Mouse (Mus musculus): ENCODE measurements around the gene Prr12.

DNA sequence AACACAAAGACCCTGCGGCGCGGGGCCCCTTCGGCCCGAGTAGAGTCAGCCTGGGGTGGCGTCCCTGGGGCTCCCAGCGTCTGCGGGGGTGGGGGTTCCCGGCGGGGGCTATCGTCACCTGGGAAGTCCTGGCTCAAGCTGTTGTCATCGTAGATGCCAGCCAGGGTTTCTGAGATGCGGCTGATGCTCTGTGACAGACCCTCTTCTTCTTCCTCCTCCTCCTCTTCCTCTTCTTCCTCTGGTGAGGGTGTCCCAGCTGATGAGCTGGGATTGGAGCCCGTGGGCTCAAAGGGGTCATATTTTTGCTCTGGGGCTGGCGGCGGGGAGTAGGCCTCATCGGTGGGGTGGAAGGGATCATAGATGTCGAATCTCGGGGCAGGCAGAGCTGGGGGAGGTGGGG is 44.3 kb downstream of the Prr12 start:
- no peak for TF ChIP-seq CTCF (IDR thresholded peaks at IDR 0.05; ENCODE audit: low read depth, low read length)
- TF ChIP-seq GATA1 (IDR thresholded peaks at IDR 0.05; ENCODE audit: borderline replicate concordance, low read length), result no peak
- TF ChIP-seq POLR2AphosphoS5 (IDR thresholded peaks at IDR 0.05; ENCODE audit: insufficient replicate concordance, low read depth, low read length), result no peak
